Mouse (Mus musculus) ES-E14 (cell line): ENCODE results near the gene B3gntl1.

ENCODE experiments used
- CHD2 ChIP-seq: IDR thresholded peaks from 2 replicates; pipeline ENCODE4 v1.6.1; 2014; ENCODE audit warnings: mild to moderate bottlenecking, low read depth, low read length, inconsistent platforms
- MAFK ChIP-seq: IDR thresholded peaks from 2 replicates; pipeline ENCODE4 v1.6.1; 2014; ENCODE audit warnings: mild to moderate bottlenecking, low read depth, low read length, inconsistent platforms; ENCODE audit not compliant: insufficient read depth
- ZC3H11A ChIP-seq: IDR thresholded peaks from 2 replicates; pipeline ENCODE4 v1.6.1; 2012; ENCODE audit warnings: low read depth, mild to moderate bottlenecking, inconsistent platforms, low read length, borderline replicate concordance
- ZNF384 ChIP-seq: IDR thresholded peaks from 2 replicates; pipeline ENCODE4 v1.6.1; 2012; ENCODE audit warnings: low read depth, low read length, inconsistent platforms

DNA sequence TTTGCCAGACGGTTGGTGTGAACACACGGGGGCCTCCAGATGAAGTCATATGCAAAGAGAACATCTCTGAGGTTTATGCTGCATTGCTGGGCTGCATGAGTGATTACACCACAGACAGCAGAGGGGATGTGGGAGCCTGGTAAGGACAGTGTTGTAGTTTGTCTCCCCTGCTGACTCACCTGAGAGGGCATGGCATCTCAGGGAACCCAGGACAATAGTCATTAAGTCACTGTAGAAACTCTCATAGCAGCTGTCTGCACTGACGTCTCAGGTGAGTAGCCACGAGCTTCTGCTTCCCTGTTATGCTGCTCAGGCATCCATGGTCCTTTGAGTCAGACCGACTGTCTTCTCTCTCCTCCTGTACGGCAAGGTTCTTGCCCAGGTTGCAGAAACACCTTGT lies 75.7 kb downstream of the B3gntl1 start:
- no peak for TF ChIP-seq CHD2
- TF ChIP-seq ZC3H11A: no peak
- no peak for TF ChIP-seq MAFK
- no peak for TF ChIP-seq ZNF384
